Mouse (Mus musculus): ENCODE results near the gene Olfr65. TPM values are rescaled to one million over a fixed set of nuclear protein-coding genes. Genes with fewer than 3 reads are reported as not detected.

Gene Olfr65
- not detected in 2 replicates for total RNA-seq (2014; rRNA removed)
- not detected in 2 replicates for polyA plus RNA-seq (2012; rRNA removed)

DNA sequence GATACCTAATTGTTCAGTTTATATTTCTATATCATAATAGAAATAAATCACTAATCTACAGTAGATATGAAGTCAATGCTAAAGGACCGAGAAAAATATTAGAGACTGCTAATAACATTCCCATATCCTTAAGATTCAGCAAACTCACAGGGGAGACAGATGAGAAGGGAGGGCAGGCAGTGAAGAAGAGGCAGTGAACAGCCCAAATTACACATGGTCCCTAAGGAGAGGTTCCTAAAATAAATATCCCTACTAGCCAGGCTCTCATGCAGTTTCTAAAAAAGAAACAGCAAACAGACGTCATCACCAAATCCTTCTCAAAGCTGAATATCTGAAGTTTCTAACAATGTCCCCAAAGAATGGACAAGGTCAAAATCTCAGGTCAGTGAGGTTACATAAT, at the start of gene Olfr65:
Olfr65 (plus strand) TSS at position 301 of the 400 bp plus-strand sequence.
- Histone ChIP-seq H3K27ac (replicated peaks; ENCODE audit: insufficient read depth, low read depth, low read length) (no peak within 1 kb of the TSS), H3K36me3 (ENCODE audit: control insufficient read depth, insufficient read depth, low read length) (no peaks in the 10 kb centered on the region), H3K79me2 (ENCODE audit: control insufficient read depth, insufficient read depth, low read length) (no peaks in the 10 kb centered on the region), H3K9ac (ENCODE audit: low read depth, low read length) (no peak within 1 kb of the TSS), H3K4me3 (ENCODE audit: insufficient read depth, low read depth, low read length) (no peak within 1 kb of the TSS), H3K4me1 (ENCODE audit: control insufficient read depth, insufficient read depth, low read length) (no peaks in the 10 kb centered on the region), H3K27me3 (ENCODE audit: control insufficient read depth, insufficient read depth, low read length) (no peaks in the 10 kb centered on the region)
- DNase-seq (ENCODE audit: extremely low read depth, low read depth, low spot score): no peak
- TF ChIP-seq POLR2A (IDR thresholded peaks at IDR 0.05; ENCODE audit: extremely low read depth, insufficient read depth, low read length) (no peak), CTCF (IDR thresholded peaks at IDR 0.05; ENCODE audit: low read depth, low read length) (no peak)
- WGBS: 66% methylated on average over 2 of the region's 2 CpGs

GRCm38 (mm10) chr7:103854669-103855068, 48.6 kb upstream of the Olfr65 start:
- 55% methylated on average over 1 of the region's 1 CpGs for WGBS
- Histone ChIP-seq H3K9ac (ENCODE audit: low read depth, low read length) (no peak overlapping the region), H3K4me1 (ENCODE audit: control insufficient read depth, insufficient read depth, low read length) (no peaks in the 10 kb centered on the region), H3K36me3 (ENCODE audit: control insufficient read depth, insufficient read depth, low read length) (no peaks in the 10 kb centered on the region), H3K79me2 (ENCODE audit: control insufficient read depth, insufficient read depth, low read length) (no peaks in the 10 kb centered on the region), H3K4me3 (ENCODE audit: insufficient read depth, low read depth, low read length) (no peak overlapping the region), H3K27me3 (ENCODE audit: control insufficient read depth, insufficient read depth, low read length) (no peaks in the 10 kb centered on the region), H3K27ac (replicated peaks; ENCODE audit: insufficient read depth, low read depth, low read length) (no peak overlapping the region)
- TF ChIP-seq CTCF (IDR thresholded peaks at IDR 0.05; ENCODE audit: low read depth, low read length) (no peak), POLR2A (IDR thresholded peaks at IDR 0.05; ENCODE audit: extremely low read depth, insufficient read depth, low read length) (no peak)
- no peak for DNase-seq (ENCODE audit: extremely low read depth, low read depth, low spot score)

- DNase-seq (ENCODE audit: extremely low read depth, low read depth, low spot score): no peak
- WGBS: 38% methylated on average over 2 of the region's 2 CpGs
- Histone ChIP-seq H3K36me3 (ENCODE audit: control insufficient read depth, insufficient read depth, low read length) (no peaks in the 10 kb centered on the region), H3K9ac (ENCODE audit: low read depth, low read length) (no peak overlapping the region), H3K79me2 (ENCODE audit: control insufficient read depth, insufficient read depth, low read length) (no peaks in the 10 kb centered on the region), H3K27me3 (ENCODE audit: control insufficient read depth, insufficient read depth, low read length) (no peaks in the 10 kb centered on the region), H3K27ac (replicated peaks; ENCODE audit: insufficient read depth, low read depth, low read length) (no peak overlapping the region), H3K4me3 (ENCODE audit: insufficient read depth, low read depth, low read length) (no peak overlapping the region), H3K4me1 (ENCODE audit: control insufficient read depth, insufficient read depth, low read length) (no peaks in the 10 kb centered on the region)
- TF ChIP-seq POLR2A (IDR thresholded peaks at IDR 0.05; ENCODE audit: extremely low read depth, insufficient read depth, low read length): no peak
- TF ChIP-seq CTCF (IDR thresholded peaks at IDR 0.05; ENCODE audit: low read depth, low read length): no peak
These were observed 44.2 kb upstream of the Olfr65 start for GRCm38 (mm10) chr7:103859076-103859475.

- H3K27me3 ChIP-seq (ENCODE audit: control insufficient read depth, insufficient read depth, low read length): no peaks in the 10 kb centered on the region
- no peaks in the 10 kb centered on the region for H3K79me2 ChIP-seq (ENCODE audit: control insufficient read depth, insufficient read depth, low read length)
- no peak overlapping the region for H3K27ac ChIP-seq (replicated peaks; ENCODE audit: insufficient read depth, low read depth, low read length)
- no peaks in the 10 kb centered on the region for H3K4me1 ChIP-seq (ENCODE audit: control insufficient read depth, insufficient read depth, low read length)
- TF ChIP-seq POLR2A (IDR thresholded peaks at IDR 0.05; ENCODE audit: extremely low read depth, insufficient read depth, low read length): no peak
- no peak for TF ChIP-seq CTCF (IDR thresholded peaks at IDR 0.05; ENCODE audit: low read depth, low read length)
- DNase-seq (ENCODE audit: extremely low read depth, low read depth, low spot score): peak; percentile 0
- 45% methylated on average over 1 of the region's 1 CpGs for WGBS
- no peaks in the 10 kb centered on the region for H3K36me3 ChIP-seq (ENCODE audit: control insufficient read depth, insufficient read depth, low read length)
- no peak overlapping the region for H3K4me3 ChIP-seq (ENCODE audit: insufficient read depth, low read depth, low read length)
- H3K9ac ChIP-seq (ENCODE audit: low read depth, low read length): no peak overlapping the region
These were observed 42.4 kb upstream of the Olfr65 start for GRCm38 (mm10) chr7:103860855-103861254.

- Histone ChIP-seq H3K4me1 (ENCODE audit: control insufficient read depth, insufficient read depth, low read length) (no peaks in the 10 kb centered on the region), H3K27ac (replicated peaks; ENCODE audit: insufficient read depth, low read depth, low read length) (no peak overlapping the region), H3K9ac (ENCODE audit: low read depth, low read length) (no peak overlapping the region), H3K27me3 (ENCODE audit: control insufficient read depth, insufficient read depth, low read length) (no peaks in the 10 kb centered on the region), H3K79me2 (ENCODE audit: control insufficient read depth, insufficient read depth, low read length) (no peaks in the 10 kb centered on the region), H3K4me3 (ENCODE audit: insufficient read depth, low read depth, low read length) (no peak overlapping the region), H3K36me3 (ENCODE audit: control insufficient read depth, insufficient read depth, low read length) (no peaks in the 10 kb centered on the region)
- DNase-seq (ENCODE audit: extremely low read depth, low read depth, low spot score): no peak
- WGBS: 67% methylated on average over 3 of the region's 3 CpGs
- TF ChIP-seq POLR2A (IDR thresholded peaks at IDR 0.05; ENCODE audit: extremely low read depth, insufficient read depth, low read length): no peak
These were observed 41.8 kb upstream of the Olfr65 start for GRCm38 (mm10) chr7:103861531-103861930.

DNA sequence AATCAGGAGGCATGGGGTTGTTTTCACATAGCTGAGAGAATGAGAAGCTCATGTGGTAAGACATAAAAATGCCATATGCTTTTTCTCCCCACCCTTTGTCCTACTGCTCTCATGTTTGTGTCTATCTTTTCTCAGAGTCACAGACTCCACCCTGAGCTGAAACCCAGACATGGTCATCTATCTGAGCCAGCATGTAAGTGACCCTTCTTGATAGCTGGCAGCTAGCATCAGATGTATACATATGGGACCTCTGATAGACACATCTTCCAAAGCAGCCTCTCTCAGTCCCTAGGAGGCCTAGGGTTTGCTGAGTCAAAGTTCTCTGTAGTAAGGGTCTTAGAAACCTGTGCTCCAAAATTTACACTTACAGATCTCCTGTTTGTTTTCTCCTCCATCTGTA, 37.6 kb upstream of the Olfr65 start:
- H3K4me3 ChIP-seq (ENCODE audit: insufficient read depth, low read depth, low read length): no peak overlapping the region
- TF ChIP-seq CTCF (IDR thresholded peaks at IDR 0.05; ENCODE audit: low read depth, low read length): no peak
- no peaks in the 10 kb centered on the region for H3K4me1 ChIP-seq (ENCODE audit: control insufficient read depth, insufficient read depth, low read length)
- no peaks in the 10 kb centered on the region for H3K79me2 ChIP-seq (ENCODE audit: control insufficient read depth, insufficient read depth, low read length)
- H3K27ac ChIP-seq (replicated peaks; ENCODE audit: insufficient read depth, low read depth, low read length): no peak overlapping the region
- H3K27me3 ChIP-seq (ENCODE audit: control insufficient read depth, insufficient read depth, low read length): no peaks in the 10 kb centered on the region
- no peak for DNase-seq (ENCODE audit: extremely low read depth, low read depth, low spot score)
- H3K9ac ChIP-seq (ENCODE audit: low read depth, low read length): no peak overlapping the region
- H3K36me3 ChIP-seq (ENCODE audit: control insufficient read depth, insufficient read depth, low read length): no peaks in the 10 kb centered on the region

Data from liver, adult 2 months (tissue).